Mouse (Mus musculus) heart, embryonic 13.5 days (tissue): ENCODE measurements around the gene Hs6st3. TPM values are rescaled to one million over a fixed set of nuclear protein-coding genes. Genes with fewer than 3 reads are reported as not detected.
A peak's percentile ranks its signal among the peaks of the same experiment; 100 is the strongest.

ENCODE experiments used
- ATAC-seq: fragments of 200-750 bp; cut with Nextera tagmentation; 2 replicates; pipeline ENCODE4 v1.8.0; 2017; ENCODE audit warnings: moderate TSS enrichment; ENCODE audit not compliant: insufficient number of reproducible peaks, low FRiP score, low TSS enrichment; ENCODE audit errors: extremely low read depth
- H3K27ac ChIP-seq: fragments of 300-500 bp; sonication (generic); replicated peaks from 2 replicates; pipeline ENCODE4 v1.5.1; 2015; ENCODE audit warnings: moderate library complexity, mild to moderate bottlenecking, inconsistent platforms
- H3K27me3 ChIP-seq: fragments of 300-500 bp; sonication (generic); replicated peaks from 2 replicates; pipeline ENCODE4 v1.6.1; 2015; ENCODE audit warnings: mild to moderate bottlenecking, inconsistent platforms
- H3K36me3 ChIP-seq: fragments of 300-500 bp; sonication (generic); 2 replicates; pipeline ENCODE4 v1.6.1; 2015; ENCODE audit warnings: mild to moderate bottlenecking, inconsistent platforms
- H3K4me1 ChIP-seq: fragments of 300-500 bp; sonication (generic); 2 replicates; pipeline ENCODE4 v1.6.1; 2015; ENCODE audit warnings: inconsistent platforms
- H3K4me2 ChIP-seq: fragments of 300-500 bp; sonication (generic); 2 replicates; pipeline ENCODE4 v1.6.1; 2015; ENCODE audit warnings: inconsistent platforms, mild to moderate bottlenecking, moderate library complexity
- H3K4me3 ChIP-seq: fragments of 300-500 bp; sonication (generic); 2 replicates; pipeline ENCODE4 v1.5.1; 2015; ENCODE audit warnings: moderate library complexity, mild to moderate bottlenecking, inconsistent platforms
- H3K9ac ChIP-seq: fragments of 300-500 bp; sonication (generic); 2 replicates; pipeline ENCODE4 v1.6.1; 2015; ENCODE audit warnings: inconsistent platforms, mild to moderate bottlenecking, moderate library complexity
- H3K9me3 ChIP-seq: fragments of 300-500 bp; sonication (generic); 2 replicates; pipeline ENCODE4 v1.6.1; 2016; ENCODE audit warnings: inconsistent platforms
- WGBS: fragments of 180-500 bp; shearing (Covaris S2); methylation state at CpG from one replicate; pipeline ENCODE4 v1.1.7; 2015; ENCODE audit warnings: mixed read lengths; 5-methylcytosine and 5-hydroxymethylcytosine counted together
- polyA plus RNA-seq: library from polyadenylated mRNA; unstranded; fragments of >200 nt; fragmentation: Nextera tagmentation; extraction: Ambion mirVana; gene quantifications from 2 replicates; pipeline ENCODE4 v1.2.1, GENCODE M21; 2015

Hs6st3 gene
- polyA plus RNA-seq, 1 experiment from 2014 or later = not detected

DNA sequence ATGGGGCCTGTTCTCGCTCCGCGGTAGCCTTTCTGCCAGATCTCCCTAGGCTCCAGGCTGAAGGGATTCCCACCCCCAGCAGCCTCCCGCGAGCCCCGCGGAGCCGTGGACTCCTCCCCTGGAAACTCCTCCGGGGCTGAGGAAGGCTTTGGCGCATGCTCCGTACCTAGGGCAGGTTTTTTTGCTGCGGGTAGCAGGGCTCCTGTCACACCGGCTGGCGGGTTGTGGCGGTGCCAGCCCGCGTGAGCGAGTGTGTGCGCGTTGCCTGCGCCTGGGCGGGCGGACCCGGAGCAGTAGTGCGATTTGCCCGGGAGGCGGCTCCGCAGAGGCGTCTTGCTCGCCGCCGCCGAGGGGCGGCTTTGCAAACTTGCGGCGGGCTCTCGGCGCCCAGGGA, 632 bp upstream of the Hs6st3 start:
- peak overlapping the region; percentile 80 for H3K9ac ChIP-seq
- peaks cover 84% of the 10 kb centered on the region for H3K27me3 ChIP-seq
- no peaks in the 10 kb centered on the region for H3K9me3 ChIP-seq
- H3K4me2 ChIP-seq = peak overlapping the region; percentile 100
- peak overlapping the region; percentile 76 for H3K4me3 ChIP-seq
- ATAC-seq = peak; percentile 34; the same call in 1 of the 2 replicates
- peaks cover 12% of the 10 kb centered on the region for H3K4me1 ChIP-seq
- no peaks in the 10 kb centered on the region for H3K36me3 ChIP-seq
- H3K27ac ChIP-seq = no peak overlapping the region
- under 1% methylated on average over 35 of the region's 38 CpGs for WGBS

DNA sequence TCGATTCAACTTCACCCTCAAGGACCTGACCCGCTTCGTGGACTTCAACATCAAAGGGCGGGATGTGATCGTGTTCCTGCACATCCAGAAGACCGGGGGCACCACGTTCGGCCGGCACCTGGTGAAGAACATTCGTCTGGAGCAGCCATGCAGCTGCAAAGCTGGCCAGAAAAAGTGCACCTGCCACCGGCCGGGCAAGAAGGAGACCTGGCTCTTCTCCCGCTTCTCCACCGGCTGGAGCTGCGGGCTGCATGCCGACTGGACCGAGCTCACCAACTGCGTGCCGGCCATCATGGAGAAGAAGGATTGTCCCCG, 602 bp downstream of the Hs6st3 start:
- Histone ChIP-seq H3K27me3 (peaks cover 82% of the 10 kb centered on the region), H3K36me3 (no peaks in the 10 kb centered on the region), H3K9me3 (no peaks in the 10 kb centered on the region), H3K4me1 (peaks cover 12% of the 10 kb centered on the region), H3K9ac (peak overlapping the region; percentile 80), H3K27ac (no peak overlapping the region), H3K4me2 (peak overlapping the region; percentile 100), H3K4me3 (peak overlapping the region; percentile 76)
- WGBS = 1% methylated on average over 20 of the region's 20 CpGs
- no peak for ATAC-seq

DNA sequence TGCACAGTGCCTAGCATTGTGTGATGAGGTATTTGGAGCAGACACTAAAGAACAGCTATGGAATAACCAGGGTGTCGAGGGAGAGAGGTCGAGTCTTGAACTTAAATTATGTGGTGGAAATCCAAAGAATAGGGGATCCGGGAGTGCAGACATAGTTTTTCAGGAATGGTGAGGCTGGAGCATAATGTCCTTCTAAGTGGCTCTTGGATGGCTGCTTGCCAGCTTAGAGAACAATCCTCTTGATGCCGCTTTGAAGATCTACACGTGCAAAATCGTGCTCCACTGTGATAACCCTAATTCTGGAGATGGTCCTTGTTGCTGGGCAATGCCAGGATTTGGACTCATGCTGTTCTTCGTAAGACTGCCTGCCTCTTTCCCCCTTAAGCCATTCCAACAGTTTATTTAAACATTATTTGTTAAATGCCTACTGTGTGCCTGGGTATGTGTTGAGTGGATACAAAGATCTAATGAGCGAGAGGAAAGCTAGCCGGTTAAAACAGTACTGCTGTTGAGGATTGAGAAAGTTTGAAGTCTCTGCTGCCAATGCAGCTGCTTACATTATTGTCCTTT, 1.3 kb downstream of the Hs6st3 start:
- H3K36me3 ChIP-seq = no peaks in the 10 kb centered on the region
- H3K27ac ChIP-seq = no peak overlapping the region
- peaks cover 12% of the 10 kb centered on the region for H3K4me1 ChIP-seq
- no peak overlapping the region for H3K9ac ChIP-seq
- H3K4me3 ChIP-seq = peak overlapping the region; percentile 76
- H3K9me3 ChIP-seq = no peaks in the 10 kb centered on the region
- 42% methylated on average over 9 of the region's 9 CpGs for WGBS
- no peak for ATAC-seq
- peaks cover 75% of the 10 kb centered on the region for H3K27me3 ChIP-seq
- peak overlapping the region; percentile 100 for H3K4me2 ChIP-seq

DNA sequence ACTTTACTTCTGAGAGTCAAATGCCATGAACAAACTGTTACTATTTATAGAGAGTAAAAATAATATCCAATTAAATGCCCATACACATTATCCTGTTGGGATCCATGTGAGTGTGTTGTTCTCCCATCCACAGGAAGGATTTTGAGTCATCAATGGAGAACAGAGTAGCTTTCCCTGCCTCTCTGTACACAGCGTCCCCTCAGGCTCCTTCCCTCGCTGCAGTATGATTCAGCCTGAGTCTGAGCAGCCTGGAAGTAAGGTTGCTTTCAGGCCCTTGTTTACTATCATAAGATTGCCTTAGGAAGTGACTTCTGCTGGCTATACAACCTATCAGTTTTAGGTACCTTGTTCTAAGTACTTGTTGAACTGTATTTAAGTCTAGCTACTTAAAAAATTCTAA, 14.9 kb downstream of the Hs6st3 start:
- Histone ChIP-seq H3K9me3 (peaks cover 17% of the 10 kb centered on the region), H3K4me1 (no peaks in the 10 kb centered on the region), H3K27ac (no peak overlapping the region), H3K27me3 (no peaks in the 10 kb centered on the region), H3K4me3 (no peak overlapping the region), H3K4me2 (no peak overlapping the region), H3K9ac (no peak overlapping the region), H3K36me3 (no peaks in the 10 kb centered on the region)
- WGBS = 66% methylated on average over 2 of the region's 2 CpGs
- no peak for ATAC-seq

DNA sequence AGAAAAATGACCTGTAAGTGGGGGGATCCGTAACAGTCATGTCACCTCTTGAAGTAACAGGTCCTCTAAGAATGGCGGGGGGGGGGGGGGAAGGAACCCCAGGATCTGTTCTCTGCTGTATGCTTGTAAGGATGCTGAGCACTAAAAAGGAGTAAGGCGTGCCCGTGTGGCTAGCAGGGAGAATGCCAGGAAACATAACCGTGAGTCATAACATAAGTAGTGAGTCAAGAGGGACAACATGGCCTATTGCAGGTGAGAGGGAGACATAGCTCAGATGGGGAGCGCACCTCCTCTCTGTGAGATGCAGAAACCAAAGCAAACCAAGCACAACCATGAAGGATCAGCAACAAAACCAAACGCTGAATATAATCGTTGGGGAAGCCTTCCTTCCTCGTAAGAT, 55.8 kb downstream of the Hs6st3 start:
- no peaks in the 10 kb centered on the region for H3K9me3 ChIP-seq
- H3K27me3 ChIP-seq = no peaks in the 10 kb centered on the region
- H3K4me1 ChIP-seq = no peaks in the 10 kb centered on the region
- ATAC-seq = no peak
- no peak overlapping the region for H3K9ac ChIP-seq
- no peak overlapping the region for H3K27ac ChIP-seq
- H3K36me3 ChIP-seq = no peaks in the 10 kb centered on the region
- no peak overlapping the region for H3K4me3 ChIP-seq
- 80% methylated on average over 9 of the region's 9 CpGs for WGBS
- no peak overlapping the region for H3K4me2 ChIP-seq

DNA sequence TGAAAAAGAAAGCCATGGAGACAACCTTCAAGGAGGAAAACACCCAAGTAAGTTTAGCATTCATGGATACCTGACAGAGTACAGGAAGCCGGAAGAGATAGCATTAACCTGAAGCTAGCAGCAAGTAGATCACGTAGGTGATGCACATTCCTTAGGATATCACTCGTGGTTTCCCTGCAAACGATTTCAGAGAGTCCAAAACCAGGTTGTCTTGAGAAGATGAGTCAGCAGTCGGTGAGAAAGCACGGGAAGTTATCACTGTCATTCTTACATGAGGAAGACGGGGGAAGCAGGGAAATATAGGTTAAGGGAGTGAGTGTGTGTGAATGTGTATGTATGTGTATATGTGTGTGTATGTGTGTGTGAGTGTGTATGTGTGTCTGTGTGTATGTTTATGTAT, 65.4 kb downstream of the Hs6st3 start:
- Histone ChIP-seq H3K36me3 (no peaks in the 10 kb centered on the region), H3K27ac (no peak overlapping the region), H3K4me3 (no peak overlapping the region), H3K27me3 (no peaks in the 10 kb centered on the region), H3K4me1 (no peaks in the 10 kb centered on the region), H3K9me3 (no peaks in the 10 kb centered on the region), H3K4me2 (no peak overlapping the region), H3K9ac (no peak overlapping the region)
- 75% methylated on average over 7 of the region's 7 CpGs for whole genome bisulfite sequencing
- ATAC-seq = no peak

DNA sequence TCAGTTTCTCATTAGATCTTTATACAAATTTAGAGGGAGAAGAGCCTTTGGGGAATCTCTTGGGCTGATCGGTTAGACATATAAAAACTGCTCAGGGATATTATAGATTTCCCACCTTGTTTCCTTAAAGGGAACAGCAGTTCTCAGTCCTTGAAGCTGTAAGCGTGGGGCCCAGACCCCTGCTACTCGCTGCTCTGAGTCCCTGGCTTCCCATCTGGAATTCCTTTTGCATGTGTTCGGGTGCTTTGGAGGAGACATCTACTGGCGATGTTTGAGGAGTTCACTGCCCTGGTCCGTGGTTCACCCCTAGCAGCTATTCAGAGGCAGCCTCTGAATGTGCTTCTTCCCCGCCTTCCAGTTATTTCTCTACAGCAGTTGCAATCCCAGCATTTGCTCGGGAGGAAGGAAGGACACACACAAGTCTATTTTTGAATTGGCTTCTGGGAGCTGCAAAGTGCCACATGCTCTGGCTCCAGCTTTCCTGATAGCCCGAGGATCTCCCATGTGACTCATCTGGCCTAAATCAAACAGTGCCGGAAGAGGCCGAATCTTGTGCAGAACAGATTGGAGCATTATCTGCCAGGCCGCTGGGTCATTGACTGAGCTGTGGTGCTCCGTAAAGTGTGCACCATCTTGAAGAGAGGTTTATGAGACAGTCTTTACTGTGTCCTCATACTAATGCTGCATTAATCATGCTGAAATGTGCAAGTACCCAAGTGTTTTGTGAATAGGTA, 77.6 kb downstream of the Hs6st3 start:
- Histone ChIP-seq H3K27me3 (no peaks in the 10 kb centered on the region), H3K4me2 (peak overlapping the region; percentile 17), H3K9me3 (no peaks in the 10 kb centered on the region), H3K4me1 (peaks cover 7% of the 10 kb centered on the region), H3K9ac (no peak overlapping the region), H3K4me3 (no peak overlapping the region), H3K27ac (peak overlapping the region; percentile 54), H3K36me3 (no peaks in the 10 kb centered on the region)
- no peak for ATAC-seq
- WGBS = 35% methylated on average over 13 of the region's 13 CpGs

DNA sequence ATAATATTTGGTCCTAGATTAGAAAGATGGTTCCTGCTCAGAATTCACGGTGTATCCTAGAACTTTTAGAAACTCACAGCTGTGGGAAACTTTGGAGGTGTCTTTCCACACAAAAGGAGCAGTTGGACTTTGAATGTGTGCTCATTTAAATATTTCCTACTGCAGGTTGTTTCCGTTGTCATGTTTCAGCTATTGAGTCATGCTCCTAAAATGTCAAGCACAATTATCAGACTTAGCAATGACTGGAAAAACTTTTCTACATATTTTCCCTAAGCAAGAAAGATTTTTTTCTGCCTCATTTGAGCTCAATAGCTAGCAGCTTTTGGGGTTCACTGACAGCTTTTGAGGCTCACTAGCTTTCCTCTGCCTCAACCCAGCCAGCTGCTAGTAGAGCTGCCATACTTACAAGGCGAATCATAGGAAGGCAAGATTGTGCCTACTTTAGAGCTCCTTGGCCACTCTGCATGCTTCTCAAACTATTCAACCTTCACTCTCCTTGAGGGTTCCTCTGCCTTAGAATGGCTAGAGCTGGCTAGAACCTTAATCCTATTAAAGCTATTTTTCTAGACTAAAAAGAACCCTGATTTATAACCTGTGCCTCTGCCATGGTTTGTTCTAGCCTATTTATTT, 89.7 kb downstream of the Hs6st3 start:
- 74% methylated on average over 3 of the region's 3 CpGs for WGBS
- Histone ChIP-seq H3K27me3 (no peaks in the 10 kb centered on the region), H3K9me3 (no peaks in the 10 kb centered on the region), H3K36me3 (no peaks in the 10 kb centered on the region), H3K4me3 (no peak overlapping the region), H3K27ac (no peak overlapping the region), H3K4me1 (no peaks in the 10 kb centered on the region), H3K9ac (no peak overlapping the region), H3K4me2 (no peak overlapping the region)
- ATAC-seq = no peak

DNA sequence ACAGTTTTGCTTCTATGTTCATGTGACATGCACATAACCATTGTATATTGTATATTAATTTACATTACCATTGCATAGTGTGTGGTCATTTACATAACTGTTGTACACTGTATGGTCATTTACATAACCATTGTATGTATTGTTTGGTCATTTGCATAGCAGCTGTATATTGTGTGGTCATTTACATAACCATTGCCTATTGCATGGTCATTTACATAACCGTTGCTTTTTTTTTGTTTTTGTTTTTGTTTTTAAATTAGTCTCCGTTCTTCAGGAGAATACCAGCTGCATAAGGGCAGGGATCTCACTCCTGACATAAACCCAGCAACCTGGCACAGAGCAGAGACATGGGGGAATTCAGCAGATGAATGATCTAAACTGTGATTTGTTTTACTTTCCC, 95.5 kb downstream of the Hs6st3 start:
- H3K4me1 ChIP-seq = no peaks in the 10 kb centered on the region
- no peak overlapping the region for H3K4me3 ChIP-seq
- no peak for ATAC-seq
- 0 out of 2 replicates have a peak, but pooled peaks cover 3% of the 10 kb centered on the region for H3K9me3 ChIP-seq
- no peak overlapping the region for H3K4me2 ChIP-seq
- H3K27me3 ChIP-seq = no peaks in the 10 kb centered on the region
- H3K27ac ChIP-seq = no peak overlapping the region
- H3K36me3 ChIP-seq = no peaks in the 10 kb centered on the region
- WGBS = 86% methylated on average over 2 of the region's 2 CpGs
- no peak overlapping the region for H3K9ac ChIP-seq

DNA sequence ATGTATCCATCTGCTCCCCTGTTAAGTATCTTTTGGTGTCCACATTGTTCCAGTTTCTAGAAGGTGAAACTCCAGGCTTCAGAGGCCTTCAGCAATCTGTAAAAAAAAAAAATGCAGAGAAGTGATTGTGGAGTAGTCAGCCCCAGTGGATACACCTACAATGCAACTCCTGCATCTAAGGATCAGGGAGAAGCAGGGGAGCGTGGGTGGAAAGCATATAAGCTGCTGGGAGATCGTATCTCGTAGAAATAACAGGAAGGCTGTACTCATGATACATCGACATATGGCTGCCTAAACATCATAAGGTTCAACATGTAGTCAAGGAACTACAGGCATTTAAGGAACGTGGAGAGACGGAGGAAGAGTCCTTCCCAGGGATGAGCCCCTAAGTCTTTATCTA, 109.0 kb downstream of the Hs6st3 start:
- no peak overlapping the region for H3K4me2 ChIP-seq
- no peak overlapping the region for H3K9ac ChIP-seq
- 82% methylated on average over 6 of the region's 6 CpGs for WGBS
- no peak for ATAC-seq
- no peaks in the 10 kb centered on the region for H3K27me3 ChIP-seq
- no peak overlapping the region for H3K27ac ChIP-seq
- no peak overlapping the region for H3K4me3 ChIP-seq
- H3K9me3 ChIP-seq = no peaks in the 10 kb centered on the region
- H3K4me1 ChIP-seq = no peaks in the 10 kb centered on the region
- no peaks in the 10 kb centered on the region for H3K36me3 ChIP-seq

DNA sequence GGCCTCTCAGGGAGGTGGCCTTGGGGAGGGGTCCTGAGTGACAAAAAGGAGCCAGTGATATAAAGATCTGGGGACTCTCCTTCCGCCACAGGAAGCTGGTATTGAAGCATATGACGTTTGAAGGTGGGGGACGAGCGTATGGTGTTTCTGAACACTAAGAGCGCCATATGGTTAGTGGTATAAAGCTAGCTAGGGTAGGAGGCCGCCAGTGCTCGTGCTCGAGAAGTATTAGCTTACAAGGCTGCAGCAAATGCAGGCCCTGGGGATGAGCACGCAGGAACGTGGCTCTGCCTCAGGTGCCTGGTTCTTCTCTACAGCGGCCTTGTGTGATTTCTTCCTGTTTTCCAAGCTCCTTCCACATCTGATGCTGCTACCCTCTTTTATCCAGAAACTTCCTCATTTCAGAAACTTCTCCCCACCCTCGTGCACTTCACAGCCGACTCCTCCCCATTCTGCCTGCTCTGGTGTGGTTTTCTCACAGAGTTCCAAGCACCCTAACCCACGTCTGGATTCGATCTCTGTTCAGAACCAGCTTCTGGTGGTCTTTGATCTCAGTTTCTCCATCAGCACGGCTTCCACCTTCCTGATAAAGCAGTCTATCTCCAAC, 110.0 kb downstream of the Hs6st3 start:
- ATAC-seq = no peak
- H3K36me3 ChIP-seq = no peaks in the 10 kb centered on the region
- WGBS = 69% methylated on average over 16 of the region's 16 CpGs
- no peak overlapping the region for H3K4me3 ChIP-seq
- H3K9me3 ChIP-seq = no peaks in the 10 kb centered on the region
- no peak overlapping the region for H3K27ac ChIP-seq
- no peaks in the 10 kb centered on the region for H3K4me1 ChIP-seq
- H3K27me3 ChIP-seq = no peaks in the 10 kb centered on the region
- no peak overlapping the region for H3K9ac ChIP-seq
- no peak overlapping the region for H3K4me2 ChIP-seq
